Mouse (Mus musculus) gastrocnemius, postnatal 10 days (tissue): ENCODE measurements at regions not wholly inside any gene's neighbourhood (a gene's known extent, or its start where the extent isn't known, plus 50 kb on each side); places are given as distances from the start of the nearest gene placed in this dataset.

Source experiments
- DNase-seq: peaks from one replicate; pipeline ENCODE4 v3.0.0; 2021; ENCODE audit warnings: mixed read lengths

- DNase-seq = no peak
These were observed 371.5 kb upstream of the Nfe2l3 start for GRCm38 (mm10) chr6:51060848-51061535.

GRCm38 (mm10) chr6:51065156-51065555 lies 367.3 kb upstream of the Nfe2l3 start:
- DNase-seq = no peak

GRCm38 (mm10) chr6:51067332-51067731 lies 365.1 kb upstream of the Nfe2l3 start:
- no peak for DNase-seq

GRCm38 (mm10) chr6:51069945-51070344 lies 362.5 kb upstream of the Nfe2l3 start:
- DNase-seq = no peak

GRCm38 (mm10) chr6:51071243-51071642 lies 361.2 kb upstream of the Nfe2l3 start:
- DNase-seq = no peak

- no peak for DNase-seq
These were observed 357.4 kb upstream of the Nfe2l3 start for GRCm38 (mm10) chr6:51075026-51075425.

GRCm38 (mm10) chr6:51076861-51077768 lies 355.4 kb upstream of the Nfe2l3 start:
- DNase-seq = no peak

- DNase-seq = no peak
These were observed 354.7 kb upstream of the Nfe2l3 start for GRCm38 (mm10) chr6:51077769-51078096.

GRCm38 (mm10) chr6:51078353-51078966 lies 354.0 kb upstream of the Nfe2l3 start:
- no peak for DNase-seq

GRCm38 (mm10) chr6:51078967-51079355 lies 353.5 kb upstream of the Nfe2l3 start:
- no peak for DNase-seq

- no peak for DNase-seq
These were observed 351.4 kb upstream of the Nfe2l3 start for GRCm38 (mm10) chr6:51081056-51081455.

GRCm38 (mm10) chr6:51084656-51085055 lies 347.8 kb upstream of the Nfe2l3 start:
- DNase-seq = no peak

GRCm38 (mm10) chr6:51085547-51085946 lies 346.9 kb upstream of the Nfe2l3 start:
- no peak for DNase-seq

GRCm38 (mm10) chr6:51086347-51086746 lies 346.1 kb upstream of the Nfe2l3 start:
- DNase-seq = no peak

GRCm38 (mm10) chr6:51087806-51088205 lies 344.7 kb upstream of the Nfe2l3 start:
- DNase-seq = no peak

GRCm38 (mm10) chr6:51088641-51089372 lies 343.7 kb upstream of the Nfe2l3 start:
- no peak for DNase-seq

- no peak for DNase-seq
These were observed 339.3 kb upstream of the Nfe2l3 start for GRCm38 (mm10) chr6:51093196-51093595.

- DNase-seq = no peak
These were observed 338.2 kb upstream of the Nfe2l3 start for GRCm38 (mm10) chr6:51094304-51094703.

- DNase-seq = no peak
These were observed 335.0 kb upstream of the Nfe2l3 start for GRCm38 (mm10) chr6:51097488-51097887.

GRCm38 (mm10) chr6:51100341-51100740 lies 332.1 kb upstream of the Nfe2l3 start:
- no peak for DNase-seq

- DNase-seq = no peak
These were observed 329.2 kb upstream of the Nfe2l3 start for GRCm38 (mm10) chr6:51103236-51103635.

GRCm38 (mm10) chr6:51104336-51104735 lies 328.1 kb upstream of the Nfe2l3 start:
- no peak for DNase-seq
